Mouse (Mus musculus) intestine, embryonic 14.5 days (tissue): ENCODE measurements at regions not wholly inside any gene's neighbourhood (a gene's known extent, or its start where the extent isn't known, plus 50 kb on each side); places are given as distances from the start of the nearest gene placed in this dataset.
"Not testable (repeated sequence)": the region's sequence is repeated elsewhere in the genome, so short reads cannot be mapped to it uniquely, and the experiment has no call there.

Source experiments
- ATAC-seq: fragments of 200-750 bp; cut with Nextera tagmentation; replicated peaks from 2 replicates; pipeline ENCODE4 v1.8.0; 2017; ENCODE audit warnings: low read depth, moderate number of reproducible peaks, moderate TSS enrichment, moderate library complexity; ENCODE audit not compliant: low FRiP score, low TSS enrichment
- DNase-seq: peaks from one replicate; pipeline ENCODE4 v3.0.0-alpha.2; 2018; ENCODE audit warnings: low spot score
- H3K27ac ChIP-seq: fragments of 300-500 bp; sonication (generic); 2 replicates; pipeline ENCODE4 v1.5.1; 2014; ENCODE audit warnings: low read depth, mild to moderate bottlenecking, control low read depth
- H3K27me3 ChIP-seq: fragments of 300-500 bp; sonication (generic); replicated peaks from 2 replicates; pipeline ENCODE4 v1.6.1; 2014; ENCODE audit warnings: low read length, control low read depth; ENCODE audit not compliant: control insufficient read depth, insufficient read depth
- H3K36me3 ChIP-seq: fragments of 300-500 bp; sonication (generic); 2 replicates; pipeline ENCODE4 v1.6.1; 2014; ENCODE audit warnings: low read length, control low read depth; ENCODE audit not compliant: control insufficient read depth, insufficient read depth
- H3K4me1 ChIP-seq: fragments of 300-500 bp; sonication (generic); replicated peaks from 2 replicates; pipeline ENCODE4 v1.6.1; 2014; ENCODE audit warnings: low read length, control low read depth, mixed read lengths; ENCODE audit not compliant: control insufficient read depth, insufficient read depth
- H3K4me2 ChIP-seq: fragments of 300-500 bp; sonication (generic); 2 replicates; pipeline ENCODE4 v1.6.1; 2014; ENCODE audit warnings: low read length
- H3K4me3 ChIP-seq: fragments of 300-500 bp; sonication (generic); 2 replicates; pipeline ENCODE4 v1.5.1; 2014; ENCODE audit warnings: low read depth, low read length, control low read depth, mixed read lengths
- H3K9ac ChIP-seq: fragments of 300-500 bp; sonication (generic); 2 replicates; pipeline ENCODE4 v1.6.1; 2014; ENCODE audit warnings: mild to moderate bottlenecking, low read length
- H3K9me3 ChIP-seq: fragments of 300-500 bp; sonication (generic); 2 replicates; pipeline ENCODE4 v1.6.1; 2016; ENCODE audit warnings: low read length, control low read depth; ENCODE audit not compliant: control insufficient read depth
- WGBS: fragments of 180-500 bp; shearing (Covaris S2); extraction: QIAGEN DNeasy Blood & Tissue Kit; methylation state at CpG from one replicate; pipeline ENCODE4 v1.1.7; 2014; 5-methylcytosine and 5-hydroxymethylcytosine counted together

GRCm38 (mm10) chr15:92964131-92964530, 310.8 kb downstream of the Gxylt1 start:
- H3K27ac ChIP-seq: no peak overlapping the region
- WGBS: 69% methylated on average over 1 of the region's 1 CpGs
- ATAC-seq (no peak), DNase-seq (no peak)
- no peak overlapping the region for H3K4me3 ChIP-seq
- no peaks in the 10 kb centered on the region for H3K27me3 ChIP-seq
- no peak overlapping the region for H3K9ac ChIP-seq
- H3K9me3 ChIP-seq: no peaks in the 10 kb centered on the region
- H3K4me2 ChIP-seq: no peak overlapping the region
- no peaks in the 10 kb centered on the region for H3K4me1 ChIP-seq
- H3K36me3 ChIP-seq: no peaks in the 10 kb centered on the region

GRCm38 (mm10) chr15:92950912-92951311, 324.1 kb downstream of the Gxylt1 start:
- H3K4me2 ChIP-seq, ATAC-seq, H3K36me3 ChIP-seq, H3K9me3 ChIP-seq, H3K4me1 ChIP-seq, H3K27me3 ChIP-seq, DNase-seq, H3K9ac ChIP-seq, H3K4me3 ChIP-seq, H3K27ac ChIP-seq: not testable (repeated sequence)
- 86% methylated on average over 3 of the region's 3 CpGs for WGBS

DNA sequence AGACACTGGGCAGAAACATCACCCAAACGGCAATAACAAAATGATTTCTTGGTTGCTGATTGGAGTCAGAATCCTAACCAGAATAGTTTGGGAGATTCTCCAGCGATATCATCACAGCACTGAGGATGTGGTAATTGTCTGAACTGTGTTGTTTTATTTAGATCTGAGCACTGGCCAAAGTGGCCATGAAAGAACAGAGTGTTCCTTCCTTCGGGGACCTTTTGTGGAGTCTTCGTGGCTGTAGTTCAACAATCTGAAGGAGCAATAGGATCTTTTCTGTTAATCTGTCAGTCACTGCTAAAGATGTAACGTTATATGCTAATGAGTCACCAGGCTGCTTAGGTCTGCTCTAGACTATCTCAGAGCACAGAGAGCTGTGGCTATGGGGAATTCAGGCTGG, 328.8 kb downstream of the Gxylt1 start:
- Histone ChIP-seq H3K4me3 (no peak overlapping the region), H3K4me1 (no peaks in the 10 kb centered on the region), H3K27me3 (no peaks in the 10 kb centered on the region), H3K27ac (no peak overlapping the region), H3K9ac (no peak overlapping the region), H3K36me3 (no peaks in the 10 kb centered on the region), H3K4me2 (no peak overlapping the region), H3K9me3 (no peaks in the 10 kb centered on the region)
- DNase-seq (no peak), ATAC-seq (no peak)
- 76% methylated on average over 5 of the region's 5 CpGs for WGBS

GRCm38 (mm10) chr15:92903821-92904220, 371.2 kb downstream of the Gxylt1 start:
- WGBS: 78% methylated on average over 8 of the region's 8 CpGs
- H3K27me3 ChIP-seq: no peaks in the 10 kb centered on the region
- no peak for ATAC-seq

DNA sequence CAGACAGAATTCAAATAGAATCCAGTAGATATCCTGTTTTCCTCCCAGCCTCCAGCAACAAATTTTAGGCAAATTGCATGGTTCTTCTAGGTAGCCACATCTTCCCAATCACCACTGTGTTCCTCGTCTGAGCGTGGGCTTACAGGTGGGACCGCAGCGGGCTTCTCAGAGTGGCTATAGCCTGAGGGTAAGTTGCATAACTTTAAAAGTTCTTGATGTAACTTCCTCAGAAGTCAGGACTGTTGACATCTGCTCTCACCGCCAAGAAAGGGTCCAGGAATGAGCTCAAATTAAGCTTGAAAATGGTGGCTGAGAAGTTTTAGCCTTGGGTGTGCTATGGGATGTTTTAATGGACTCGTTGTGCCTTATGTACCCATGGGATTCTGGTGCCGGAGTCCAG, 377.7 kb downstream of the Gxylt1 start:
- ATAC-seq (no peak), DNase-seq (no peak)
- no peak overlapping the region for H3K27ac ChIP-seq
- H3K36me3 ChIP-seq: no peaks in the 10 kb centered on the region
- no peak overlapping the region for H3K4me3 ChIP-seq
- no peak overlapping the region for H3K9ac ChIP-seq
- H3K4me1 ChIP-seq: no peaks in the 10 kb centered on the region
- no peaks in the 10 kb centered on the region for H3K27me3 ChIP-seq
- WGBS: 90% methylated on average over 7 of the region's 7 CpGs
- no peaks in the 10 kb centered on the region for H3K9me3 ChIP-seq
- no peak overlapping the region for H3K4me2 ChIP-seq

More at GRCm38 (mm10) chr15:92903821-92904220, 371.2 kb downstream of the Gxylt1 start:
- Histone ChIP-seq H3K27ac (no peak overlapping the region), H3K9ac (no peak overlapping the region), H3K4me2 (no peak overlapping the region), H3K4me1 (no peaks in the 10 kb centered on the region), H3K4me3 (no peak overlapping the region), H3K9me3 (no peaks in the 10 kb centered on the region), H3K36me3 (no peaks in the 10 kb centered on the region)
- no peak for DNase-seq

DNA sequence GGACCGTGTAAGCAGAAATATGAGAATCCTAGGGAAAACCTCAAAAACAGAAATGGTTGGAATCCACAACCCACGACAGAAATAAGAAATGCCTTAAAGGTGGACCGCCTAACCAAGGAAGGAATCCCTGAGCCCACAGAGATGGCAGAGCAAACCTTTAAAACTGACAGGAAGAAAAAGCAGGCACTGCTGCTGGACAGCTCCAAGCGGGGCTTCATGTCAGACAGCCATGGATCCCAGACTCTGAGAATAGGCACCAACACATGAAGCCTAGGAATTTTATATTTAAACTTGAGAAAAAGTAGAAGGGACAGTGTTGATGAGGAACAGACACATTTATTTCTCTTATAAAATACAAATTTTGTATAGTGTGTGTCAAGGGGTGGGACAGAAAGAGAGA, 379.1 kb downstream of the Gxylt1 start:
- WGBS: 55% methylated on average over 4 of the region's 4 CpGs
- Histone ChIP-seq H3K4me1 (no peaks in the 10 kb centered on the region), H3K36me3 (no peaks in the 10 kb centered on the region), H3K4me2 (no peak overlapping the region), H3K9ac (no peak overlapping the region), H3K9me3 (no peaks in the 10 kb centered on the region), H3K4me3 (no peak overlapping the region), H3K27me3 (no peaks in the 10 kb centered on the region), H3K27ac (no peak overlapping the region)
- DNase-seq (no peak), ATAC-seq (no peak)

- Histone ChIP-seq H3K4me2 (no peak overlapping the region), H3K36me3 (no peaks in the 10 kb centered on the region), H3K9ac (no peak overlapping the region), H3K4me1 (no peaks in the 10 kb centered on the region), H3K27me3 (no peaks in the 10 kb centered on the region), H3K27ac (no peak overlapping the region), H3K4me3 (no peak overlapping the region), H3K9me3 (no peaks in the 10 kb centered on the region)
- ATAC-seq (no peak), DNase-seq (no peak)
- 84% methylated on average over 5 of the region's 5 CpGs for WGBS
These were observed 398.5 kb downstream of the Gxylt1 start for GRCm38 (mm10) chr15:92876438-92876837.

DNA sequence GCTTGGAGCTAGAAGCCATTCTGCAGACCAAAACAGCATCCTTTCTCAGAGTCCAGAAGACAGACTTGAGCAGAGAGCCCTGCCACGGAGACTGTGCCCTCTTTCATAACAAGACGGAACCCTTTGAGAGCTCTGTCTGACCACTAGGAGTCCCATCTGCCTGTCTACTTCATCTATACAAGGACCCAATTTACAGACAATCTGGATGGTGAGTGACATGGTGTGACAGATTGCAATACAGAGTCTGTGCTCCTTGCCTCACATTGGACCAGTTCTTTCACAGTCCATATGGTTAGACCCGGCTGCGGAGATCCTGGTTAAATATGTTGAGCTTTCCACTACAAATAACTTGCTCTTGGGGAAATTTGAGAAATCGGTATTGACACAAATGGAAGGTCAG, 410.9 kb downstream of the Gxylt1 start:
- DNase-seq (no peak), ATAC-seq (no peak)
- no peaks in the 10 kb centered on the region for H3K4me1 ChIP-seq
- H3K9me3 ChIP-seq: no peaks in the 10 kb centered on the region
- H3K4me2 ChIP-seq: no peak overlapping the region
- 85% methylated on average over 5 of the region's 5 CpGs for WGBS
- H3K27ac ChIP-seq: no peak overlapping the region
- no peak overlapping the region for H3K9ac ChIP-seq
- no peaks in the 10 kb centered on the region for H3K36me3 ChIP-seq
- H3K27me3 ChIP-seq: no peaks in the 10 kb centered on the region
- H3K4me3 ChIP-seq: no peak overlapping the region

DNA sequence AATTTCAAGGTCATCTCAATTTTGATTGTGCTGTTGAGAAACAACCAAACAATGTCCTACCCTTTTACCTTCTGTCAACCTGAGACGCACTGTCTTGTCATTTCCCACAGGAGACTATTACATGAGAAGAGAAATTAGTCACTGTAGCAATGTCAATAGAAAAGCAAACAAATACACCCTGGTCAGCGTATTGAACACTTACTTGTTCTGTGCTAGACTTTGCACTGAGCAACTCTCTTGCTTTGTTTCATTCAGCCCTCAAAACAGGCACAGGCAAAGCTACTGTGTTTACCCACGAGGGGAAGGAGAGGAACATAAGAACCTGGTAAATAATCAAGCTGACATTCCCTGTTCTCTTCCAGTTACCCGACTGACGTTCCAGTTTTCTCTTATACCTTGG, 424.1 kb downstream of the Gxylt1 start:
- Histone ChIP-seq H3K4me2 (no peak overlapping the region), H3K9me3 (no peaks in the 10 kb centered on the region), H3K9ac (no peak overlapping the region), H3K27me3 (no peaks in the 10 kb centered on the region), H3K4me1 (no peaks in the 10 kb centered on the region), H3K27ac (no peak overlapping the region), H3K4me3 (no peak overlapping the region), H3K36me3 (no peaks in the 10 kb centered on the region)
- ATAC-seq: no peak
- DNase-seq: no peak
- 51% methylated on average over 5 of the region's 5 CpGs for whole genome bisulfite sequencing
